Mouse (Mus musculus): ENCODE data around the gene Ahctf1. TPM values are rescaled to one million over a fixed set of nuclear protein-coding genes. Genes with fewer than 3 reads are reported as not detected.

The Ahctf1 gene
- polyA plus RNA-seq (2015; fragmentation: Nextera tagmentation; extraction: Ambion mirVana) = 13.5 and 13.8 TPM in 2 replicates

- peak; percentile 99 for ATAC-seq
- peak within 1 kb of the TSS; percentile 89 for H3K27ac ChIP-seq (ENCODE audit: low read depth, low read length)
- H3K27me3 ChIP-seq (replicated peaks; ENCODE audit: control insufficient read depth, insufficient read depth, low read length) = no peaks in the 10 kb centered on the region
- H3K36me3 ChIP-seq (ENCODE audit: control insufficient read depth, insufficient read depth, low read length) = no peaks in the 10 kb centered on the region
- WGBS = under 1% methylated on average over 56 of the region's 56 CpGs
- H3K4me1 ChIP-seq (ENCODE audit: control insufficient read depth, insufficient read depth, low read depth, low read length) = peaks cover 15% of the 10 kb centered on the region
- H3K9me3 ChIP-seq (ENCODE audit: control insufficient read depth, low read length) = no peaks in the 10 kb centered on the region
- H3K4me2 ChIP-seq (ENCODE audit: low read length) = peak within 1 kb of the TSS; percentile 75
- peak within 1 kb of the TSS; percentile 94 for H3K9ac ChIP-seq (ENCODE audit: low read depth, low read length)
- peak within 1 kb of the TSS; percentile 92 for H3K4me3 ChIP-seq (ENCODE audit: low read length)
Measured at GRCm38 (mm10) chr1:179803513-179804139, at the start of gene Ahctf1. Gene Ahctf1 (minus strand): TSS chr1:179803680.

GRCm38 (mm10) chr1:179847759-179848389 lies 44.4 kb upstream of the Ahctf1 start:
- WGBS = 2% methylated on average over 20 of the region's 20 CpGs
- peak; percentile 85 for ATAC-seq
- H3K4me2 ChIP-seq (ENCODE audit: low read length) = peak overlapping the region; percentile 80
- no peaks in the 10 kb centered on the region for H3K4me1 ChIP-seq (ENCODE audit: control insufficient read depth, insufficient read depth, low read depth, low read length)
- no peak overlapping the region for H3K27ac ChIP-seq (ENCODE audit: low read depth, low read length)
- peak overlapping the region; percentile 63 for H3K9ac ChIP-seq (ENCODE audit: low read depth, low read length)
- H3K9me3 ChIP-seq (ENCODE audit: control insufficient read depth, low read length) = no peaks in the 10 kb centered on the region
- peak overlapping the region; percentile 45 for H3K4me3 ChIP-seq (ENCODE audit: low read length)
- H3K36me3 ChIP-seq (ENCODE audit: control insufficient read depth, insufficient read depth, low read length) = no peaks in the 10 kb centered on the region
- H3K27me3 ChIP-seq (replicated peaks; ENCODE audit: control insufficient read depth, insufficient read depth, low read length) = no peaks in the 10 kb centered on the region

GRCm38 (mm10) chr1:179847173-179847572 lies 43.7 kb upstream of the Ahctf1 start:
- no peaks in the 10 kb centered on the region for H3K4me1 ChIP-seq (ENCODE audit: control insufficient read depth, insufficient read depth, low read depth, low read length)
- H3K27ac ChIP-seq (ENCODE audit: low read depth, low read length) = no peak overlapping the region
- ATAC-seq = no peak
- H3K4me2 ChIP-seq (ENCODE audit: low read length) = no peak overlapping the region
- no peaks in the 10 kb centered on the region for H3K9me3 ChIP-seq (ENCODE audit: control insufficient read depth, low read length)
- H3K36me3 ChIP-seq (ENCODE audit: control insufficient read depth, insufficient read depth, low read length) = no peaks in the 10 kb centered on the region
- no peaks in the 10 kb centered on the region for H3K27me3 ChIP-seq (replicated peaks; ENCODE audit: control insufficient read depth, insufficient read depth, low read length)
- WGBS = 58% methylated on average over 7 of the region's 7 CpGs
- H3K9ac ChIP-seq (ENCODE audit: low read depth, low read length) = no peak overlapping the region
- no peak overlapping the region for H3K4me3 ChIP-seq (ENCODE audit: low read length)

GRCm38 (mm10) chr1:179845832-179846499 lies 42.5 kb upstream of the Ahctf1 start:
- Histone ChIP-seq H3K9me3 (ENCODE audit: control insufficient read depth, low read length) (no peaks in the 10 kb centered on the region), H3K4me2 (ENCODE audit: low read length) (no peak overlapping the region), H3K4me1 (ENCODE audit: control insufficient read depth, insufficient read depth, low read depth, low read length) (no peaks in the 10 kb centered on the region), H3K27ac (ENCODE audit: low read depth, low read length) (no peak overlapping the region), H3K36me3 (ENCODE audit: control insufficient read depth, insufficient read depth, low read length) (no peaks in the 10 kb centered on the region), H3K9ac (ENCODE audit: low read depth, low read length) (no peak overlapping the region), H3K4me3 (ENCODE audit: low read length) (no peak overlapping the region), H3K27me3 (replicated peaks; ENCODE audit: control insufficient read depth, insufficient read depth, low read length) (no peaks in the 10 kb centered on the region)
- ATAC-seq = no peak
- WGBS = 83% methylated on average over 16 of the region's 16 CpGs

GRCm38 (mm10) chr1:179844894-179845293 lies 41.4 kb upstream of the Ahctf1 start:
- H3K4me3 ChIP-seq (ENCODE audit: low read length) = no peak overlapping the region
- no peak for ATAC-seq
- H3K27me3 ChIP-seq (replicated peaks; ENCODE audit: control insufficient read depth, insufficient read depth, low read length) = no peaks in the 10 kb centered on the region
- no peak overlapping the region for H3K27ac ChIP-seq (ENCODE audit: low read depth, low read length)
- no peak overlapping the region for H3K4me2 ChIP-seq (ENCODE audit: low read length)
- H3K9me3 ChIP-seq (ENCODE audit: control insufficient read depth, low read length) = no peaks in the 10 kb centered on the region
- 15% methylated on average over 5 of the region's 5 CpGs for WGBS
- H3K4me1 ChIP-seq (ENCODE audit: control insufficient read depth, insufficient read depth, low read depth, low read length) = no peaks in the 10 kb centered on the region
- no peak overlapping the region for H3K9ac ChIP-seq (ENCODE audit: low read depth, low read length)
- H3K36me3 ChIP-seq (ENCODE audit: control insufficient read depth, insufficient read depth, low read length) = no peaks in the 10 kb centered on the region

GRCm38 (mm10) chr1:179843981-179844380 lies 40.5 kb upstream of the Ahctf1 start:
- Histone ChIP-seq H3K9me3 (ENCODE audit: control insufficient read depth, low read length) (no peaks in the 10 kb centered on the region), H3K4me1 (ENCODE audit: control insufficient read depth, insufficient read depth, low read depth, low read length) (no peaks in the 10 kb centered on the region), H3K4me2 (ENCODE audit: low read length) (no peak overlapping the region), H3K4me3 (ENCODE audit: low read length) (no peak overlapping the region), H3K27me3 (replicated peaks; ENCODE audit: control insufficient read depth, insufficient read depth, low read length) (no peaks in the 10 kb centered on the region), H3K36me3 (ENCODE audit: control insufficient read depth, insufficient read depth, low read length) (no peaks in the 10 kb centered on the region), H3K9ac (ENCODE audit: low read depth, low read length) (no peak overlapping the region), H3K27ac (ENCODE audit: low read depth, low read length) (no peak overlapping the region)
- ATAC-seq = no peak
- 26% methylated on average over 3 of the region's 3 CpGs for WGBS

GRCm38 (mm10) chr1:179842568-179842967 lies 39.1 kb upstream of the Ahctf1 start:
- Histone ChIP-seq H3K36me3 (ENCODE audit: control insufficient read depth, insufficient read depth, low read length) (no peaks in the 10 kb centered on the region), H3K9ac (ENCODE audit: low read depth, low read length) (no peak overlapping the region), H3K4me2 (ENCODE audit: low read length) (no peak overlapping the region), H3K4me1 (ENCODE audit: control insufficient read depth, insufficient read depth, low read depth, low read length) (no peaks in the 10 kb centered on the region), H3K27me3 (replicated peaks; ENCODE audit: control insufficient read depth, insufficient read depth, low read length) (no peaks in the 10 kb centered on the region), H3K27ac (ENCODE audit: low read depth, low read length) (no peak overlapping the region), H3K9me3 (ENCODE audit: control insufficient read depth, low read length) (no peaks in the 10 kb centered on the region), H3K4me3 (ENCODE audit: low read length) (no peak overlapping the region)
- peak; percentile 37; the same call in 1 of the 2 replicates for ATAC-seq
- WGBS = 62% methylated on average over 7 of the region's 7 CpGs

- H3K4me2 ChIP-seq (ENCODE audit: low read length) = no peak overlapping the region
- no peaks in the 10 kb centered on the region for H3K4me1 ChIP-seq (ENCODE audit: control insufficient read depth, insufficient read depth, low read depth, low read length)
- no peak overlapping the region for H3K9ac ChIP-seq (ENCODE audit: low read depth, low read length)
- H3K27ac ChIP-seq (ENCODE audit: low read depth, low read length) = no peak overlapping the region
- 90% methylated on average over 7 of the region's 7 CpGs for WGBS
- no peak for ATAC-seq
- no peaks in the 10 kb centered on the region for H3K27me3 ChIP-seq (replicated peaks; ENCODE audit: control insufficient read depth, insufficient read depth, low read length)
- no peaks in the 10 kb centered on the region for H3K36me3 ChIP-seq (ENCODE audit: control insufficient read depth, insufficient read depth, low read length)
- H3K9me3 ChIP-seq (ENCODE audit: control insufficient read depth, low read length) = peaks cover 4% of the 10 kb centered on the region
- H3K4me3 ChIP-seq (ENCODE audit: low read length) = no peak overlapping the region
Measured at GRCm38 (mm10) chr1:179836426-179837404, 33.2 kb upstream of the Ahctf1 start.
